Mouse (Mus musculus) spleen, adult 10 weeks (tissue): ENCODE measurements around the gene Rpl18. TPM values are rescaled to one million over a fixed set of nuclear protein-coding genes. Genes with fewer than 3 reads are reported as not detected.

ENCODE experiments used
- polyA plus RNA-seq: library from polyadenylated mRNA; stranded (reverse); fragments of 350-450 nt; fragmentation: Illumina TruSeq; extraction: RNeasy Lipid Tissue Mini Kit (QIAGEN cat#74804); gene quantifications from one replicate; pipeline ENCODE4 v1.2.3, GENCODE M21; 2015; ENCODE audit warnings: low replicate concordance; ENCODE audit not compliant: insufficient read depth

Rpl18 gene
- polyA plus RNA-seq, result 565 TPM

DNA sequence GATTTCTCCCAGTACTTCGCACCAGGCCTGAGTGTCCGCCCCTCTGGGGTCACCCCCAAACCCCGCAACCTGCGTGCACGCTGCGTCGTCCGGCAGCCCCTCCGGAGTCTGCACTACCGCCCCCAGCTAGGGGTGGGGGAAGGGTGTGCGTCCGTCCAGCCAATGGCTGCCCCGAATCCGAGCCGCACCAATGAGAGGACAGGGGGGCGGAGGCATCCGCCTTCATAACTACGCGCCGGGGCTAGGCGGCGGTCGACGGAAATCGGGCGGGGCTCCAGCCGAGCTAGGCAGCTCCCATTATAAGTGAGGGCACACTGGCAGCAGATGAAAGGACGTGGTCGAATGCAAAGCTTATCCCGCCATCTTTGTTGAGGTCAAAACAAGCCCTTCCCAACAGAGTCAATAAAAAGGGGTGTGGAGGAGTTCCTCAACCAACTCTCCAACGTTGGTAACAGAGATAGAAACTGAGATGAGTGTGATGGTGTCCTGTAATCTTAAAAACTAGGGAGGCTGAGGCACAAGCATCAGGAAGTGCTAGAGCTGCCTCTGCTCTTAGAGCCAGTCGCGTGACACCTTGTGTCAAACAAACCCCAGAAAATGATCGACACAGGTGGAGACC is at the start of gene Rpl18:
Gene Rpl18 (plus strand): TSS at position 368 of the 619 bp plus-strand sequence.

GRCm38 (mm10) chr7:45666161-45666560 is 49.1 kb upstream of the Rpl18 start, which contains the start of gene Fut2:
Fut2 (minus strand) TSS chr7:45666394.

GRCm38 (mm10) chr7:45683396-45684050 is 31.7 kb upstream of the Rpl18 start, which contains the start of gene Ntn5:
Ntn5 (plus strand) TSS chr7:45684022.

DNA sequence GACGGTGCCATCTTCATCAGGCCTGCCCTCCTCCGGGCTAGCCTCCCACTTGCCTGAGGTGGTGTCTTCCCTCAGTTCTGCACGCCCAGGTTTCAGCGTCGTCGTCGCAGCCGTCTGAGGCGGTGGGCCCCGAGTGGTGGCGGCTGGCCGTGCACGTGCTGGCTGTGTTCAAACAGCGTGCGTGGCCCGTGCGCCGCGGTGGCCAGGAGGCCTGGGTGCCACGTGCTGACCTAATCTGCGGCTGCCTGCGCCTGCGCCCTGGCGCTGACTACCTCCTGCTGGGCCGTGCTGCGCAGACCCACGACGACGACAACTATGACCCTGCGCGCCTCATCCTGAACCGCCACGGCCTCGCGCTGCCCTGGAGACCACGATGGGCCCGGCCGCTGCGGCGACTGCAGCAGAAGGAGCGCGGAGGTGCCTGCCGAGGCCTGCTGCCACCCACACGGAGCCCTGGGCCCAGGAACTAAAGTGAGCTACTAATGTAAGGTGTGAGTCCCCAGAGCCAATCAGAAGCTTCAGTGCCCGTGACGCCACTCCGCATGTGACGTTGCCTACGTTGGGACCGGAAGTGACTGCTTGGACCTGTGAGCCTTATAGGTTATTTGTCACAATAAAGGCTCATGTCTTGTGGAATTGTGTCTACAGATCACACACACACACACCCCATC is 21.2 kb upstream of the Rpl18 start, which contains the start of gene Sec1:
Gene Sec1 (minus strand): TSS at position 482 of the 671 bp plus-strand sequence.

GRCm38 (mm10) chr7:45699523-45700141 is 15.6 kb upstream of the Rpl18 start, which contains the start of gene Car11:
Car11 (plus strand) TSS chr7:45699843.

GRCm38 (mm10) chr7:45704730-45705442 is 10.4 kb upstream of the Rpl18 start, which contains the start of gene Dbp:
Dbp (plus strand) TSS chr7:45705088.

GRCm38 (mm10) chr7:45717918-45718297 is 2.7 kb downstream of the Rpl18 start, which contains the start of gene Sphk2:
Sphk2 (minus strand) TSS chr7:45718002.

GRCm38 (mm10) chr7:45720413-45721233 is 5.4 kb downstream of the Rpl18 start, which contains the start of gene Fam83e:
Fam83e (plus strand) TSS chr7:45721212.

GRCm38 (mm10) chr7:45725713-45726112 is 10.5 kb downstream of the Rpl18 start, which contains the start of gene Spaca4:
Spaca4 (minus strand) TSS chr7:45725813.

Other genes with a start within 250 kb of the Rpl18 start
- gene Bax, start 248.6 kb upstream of the Rpl18 start, polyA plus RNA-seq, result 41.1 TPM
- gene Tulp2, start 233.6 kb upstream of the Rpl18 start, polyA plus RNA-seq, result 0.11 TPM
- gene Gm45808, start 228.6 kb upstream of the Rpl18 start, polyA plus RNA-seq, result not detected
- gene Dhdh, start 226.7 kb upstream of the Rpl18 start, polyA plus RNA-seq, result 6.0 TPM
- 82.9 TPM for gene Nucb1, start 205.1 kb upstream of the Rpl18 start, polyA plus RNA-seq
- 28.5 TPM for gene Ppp1r15a, start 189.2 kb upstream of the Rpl18 start, polyA plus RNA-seq
- 3.0 TPM for gene Plekha4, start 189.1 kb upstream of the Rpl18 start, polyA plus RNA-seq
- gene Hsd17b14, start 160.6 kb upstream of the Rpl18 start, polyA plus RNA-seq, result 0.86 TPM
- gene Bcat2, start 145.3 kb upstream of the Rpl18 start, polyA plus RNA-seq, result 27.9 TPM
- gene Fgf21, start 100.0 kb upstream of the Rpl18 start, polyA plus RNA-seq, result not detected
- 0.51 TPM for gene Fut1, start 98.2 kb upstream of the Rpl18 start, polyA plus RNA-seq
- 0.46 TPM for gene Izumo1, start 93.6 kb upstream of the Rpl18 start, polyA plus RNA-seq
- 2.6 TPM for gene Rasip1, start 88.0 kb upstream of the Rpl18 start, polyA plus RNA-seq
- gene Mamstr, start 75.5 kb upstream of the Rpl18 start, polyA plus RNA-seq, result 1.0 TPM
- not detected for gene Fut2, start 49.1 kb upstream of the Rpl18 start, polyA plus RNA-seq
- gene Ntn5, start 31.4 kb upstream of the Rpl18 start, polyA plus RNA-seq, result not detected
- gene Sec1, start 21.1 kb upstream of the Rpl18 start, polyA plus RNA-seq, result 0.12 TPM
- 0.83 TPM for gene Car11, start 15.6 kb upstream of the Rpl18 start, polyA plus RNA-seq
- 14.8 TPM for gene Dbp, start 10.4 kb upstream of the Rpl18 start, polyA plus RNA-seq
- gene Sphk2, start 2.5 kb downstream of the Rpl18 start, polyA plus RNA-seq, result 5.7 TPM
- gene Fam83e, start 5.8 kb downstream of the Rpl18 start, polyA plus RNA-seq, result 0.17 TPM
- not detected for gene Spaca4, start 10.4 kb downstream of the Rpl18 start, polyA plus RNA-seq
- gene Lmtk3, start 68.3 kb downstream of the Rpl18 start, polyA plus RNA-seq, result not detected
- 0.25 TPM for gene Sult2b1, start 69.2 kb downstream of the Rpl18 start, polyA plus RNA-seq
- gene Cyth2, start 99.1 kb downstream of the Rpl18 start, polyA plus RNA-seq, result 52.5 TPM
- gene Kcnj14, start 109.3 kb downstream of the Rpl18 start, polyA plus RNA-seq, result not detected
- gene Grwd1, start 115.5 kb downstream of the Rpl18 start, polyA plus RNA-seq, result 9.6 TPM
- 76.4 TPM for gene Kdelr1, start 157.3 kb downstream of the Rpl18 start, polyA plus RNA-seq
- 0.11 TPM for gene Grin2d, start 162.9 kb downstream of the Rpl18 start, polyA plus RNA-seq
- not detected for gene Syngr4, start 181.3 kb downstream of the Rpl18 start, polyA plus RNA-seq
- 2.7 TPM for gene Tmem143, start 181.5 kb downstream of the Rpl18 start, polyA plus RNA-seq
- 90.7 TPM for gene Emp3, start 205.9 kb downstream of the Rpl18 start, polyA plus RNA-seq
- 2.7 TPM for gene Ccdc114, start 208.6 kb downstream of the Rpl18 start, polyA plus RNA-seq